Mouse (Mus musculus) ovary, postnatal 10 days (tissue): ENCODE measurements around the gene Lrrc19.

Source experiments
- DNase-seq: peaks from one replicate; pipeline ENCODE4 v3.0.0; 2022; ENCODE audit warnings: low spot score

Gene Lrrc19

DNA sequence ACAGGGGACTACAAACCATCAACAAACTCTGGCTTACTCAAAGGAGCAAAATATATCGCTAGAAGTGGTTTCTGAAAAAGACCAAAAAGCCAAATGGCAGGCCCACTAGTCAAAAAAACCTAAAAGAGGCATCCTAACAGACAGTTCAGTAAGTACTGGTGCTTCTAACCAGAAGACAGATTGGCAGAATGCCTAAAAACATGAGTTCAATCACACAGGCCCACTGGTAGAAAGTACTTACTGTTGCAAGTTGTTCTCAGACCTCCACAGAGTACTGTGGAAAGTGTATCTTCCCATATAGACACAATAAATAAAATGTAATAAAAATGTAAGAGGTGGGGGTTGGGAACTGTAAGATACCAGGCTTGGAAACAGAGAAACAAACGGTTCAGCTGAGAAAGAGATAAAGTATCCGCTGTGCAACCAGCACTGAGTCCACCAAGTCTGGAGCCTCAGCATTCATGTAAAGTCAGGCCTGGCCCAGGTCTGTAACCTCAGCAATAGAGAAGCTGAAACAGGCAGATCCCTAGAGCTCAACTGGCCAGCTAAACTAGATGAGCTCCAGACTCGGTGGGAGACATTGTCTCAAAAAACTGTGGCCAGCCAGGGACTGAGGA is 58.1 kb downstream of the Lrrc19 start:
- no peak for DNase-seq
